Mouse (Mus musculus) cerebellum, adult 2 months (tissue): ENCODE results near the gene Phf21a. TPM values are rescaled to one million over a fixed set of nuclear protein-coding genes. Genes with fewer than 3 reads are reported as not detected.
"Not testable (repeated sequence)": the region's sequence is repeated elsewhere in the genome, so short reads cannot be mapped to it uniquely, and the experiment has no call there.

Source experiments
- DNase-seq, 2 experiments: peaks; one replicate each; pipeline ENCODE4 v3.0.0; 2021
- H3K27ac ChIP-seq: fragments of 200-500 bp; 2 replicates; pipeline ENCODE4 v1.5.1; 2012; ENCODE audit warnings: low read length, control low read depth, inconsistent platforms; ENCODE audit not compliant: insufficient read depth
- H3K27me3 ChIP-seq: fragments of 200-500 bp; 2 replicates; pipeline ENCODE4 v1.6.1; 2012; ENCODE audit warnings: inconsistent platforms, mild to moderate bottlenecking, low read length, moderate library complexity; ENCODE audit not compliant: control insufficient read depth, insufficient read depth
- H3K4me1 ChIP-seq: fragments of 200-500 bp; 2 replicates; pipeline ENCODE4 v1.6.1; 2011; ENCODE audit warnings: low read length; ENCODE audit not compliant: control insufficient read depth, insufficient read depth
- H3K4me3 ChIP-seq: fragments of 200-500 bp; replicated peaks from 2 replicates; pipeline ENCODE3; 2011; ENCODE audit warnings: mild to moderate bottlenecking, low read depth, low read length, control low read depth; ENCODE audit not compliant: insufficient read depth
- CTCF ChIP-seq: fragments of 200-500 bp; IDR thresholded peaks from 2 replicates; pipeline ENCODE4 v1.5.1; 2011; ENCODE audit warnings: low read depth, mild to moderate bottlenecking, control low read depth, low read length, moderate library complexity, borderline replicate concordance; ENCODE audit not compliant: insufficient read depth
- POLR2A ChIP-seq: fragments of 200-500 bp; IDR thresholded peaks from 2 replicates; pipeline ENCODE4 v1.6.1; 2011; ENCODE audit warnings: low read length, control low read depth, borderline replicate concordance; ENCODE audit not compliant: insufficient read depth
- WGBS: fragments of 180-500 bp; shearing (Covaris S2); methylation state at CpG from one replicate; pipeline ENCODE4 v1.1.7; 2018; 5-methylcytosine and 5-hydroxymethylcytosine counted together
- polyA plus RNA-seq: library from polyadenylated mRNA; depleted of rRNA; stranded (reverse); fragments of >200 nt; gene quantifications from 2 replicates; pipeline ENCODE4 v1.2.3, GENCODE M21; 2012

Phf21a gene
- polyA plus RNA-seq, 1 experiment: 60.4 TPM

- H3K27me3 ChIP-seq: no peaks in the 10 kb centered on the region
- no peak overlapping the region for H3K27ac ChIP-seq
- 66% methylated on average over 7 of the region's 7 CpGs for WGBS
- TF ChIP-seq POLR2A (no peak), CTCF (no peak)
- H3K4me3 ChIP-seq: no peak overlapping the region
- no peak for DNase-seq
- no peaks in the 10 kb centered on the region; the same call in 1 of the 2 replicates for H3K4me1 ChIP-seq
Measured at GRCm38 (mm10) chr2:92140383-92140782, 47.5 kb downstream of the Phf21a start.

GRCm38 (mm10) chr2:92141073-92141472 lies 48.2 kb downstream of the Phf21a start:
- 51% methylated on average over 11 of the region's 11 CpGs for WGBS
- TF ChIP-seq CTCF: no peak
- TF ChIP-seq POLR2A: no peak
- Histone ChIP-seq H3K27ac (no peak overlapping the region), H3K27me3 (no peaks in the 10 kb centered on the region), H3K4me1 (no peaks in the 10 kb centered on the region; the same call in 1 of the 2 replicates), H3K4me3 (no peak overlapping the region)
- no peak for DNase-seq

DNA sequence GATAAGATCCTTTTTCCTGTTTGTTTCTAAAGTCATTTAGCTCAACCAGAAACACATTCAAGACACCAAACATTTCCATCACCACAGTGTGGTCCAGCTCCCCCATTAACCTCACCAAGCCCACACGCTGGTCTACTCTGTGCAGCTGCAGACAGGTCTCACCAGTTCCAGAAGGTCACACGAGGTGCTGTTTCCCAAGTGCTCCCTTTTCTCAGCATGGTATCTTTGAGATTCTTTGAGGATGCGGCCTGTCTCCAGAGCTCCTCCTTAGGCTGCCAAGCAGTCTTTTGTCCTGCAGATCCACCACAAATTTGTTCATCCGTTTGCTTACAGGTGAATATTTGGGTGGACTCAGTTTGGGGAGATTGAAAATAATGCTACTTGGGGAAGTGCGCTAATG lies 51.0 kb downstream of the Phf21a start:
- no peak for TF ChIP-seq CTCF
- TF ChIP-seq POLR2A: no peak
- WGBS: 51% methylated on average over 5 of the region's 5 CpGs

GRCm38 (mm10) chr2:92147925-92148750 lies 55.2 kb downstream of the Phf21a start:
- not testable (repeated sequence) for H3K4me3 ChIP-seq, H3K27me3 ChIP-seq, H3K27ac ChIP-seq, H3K4me1 ChIP-seq, DNase-seq
- WGBS: 89% methylated on average over 5 of the region's 5 CpGs

More for the DNA sequence above, 51.0 kb downstream of the Phf21a start:
- Histone ChIP-seq H3K4me1 (no peaks in the 10 kb centered on the region; the same call in 1 of the 2 replicates), H3K27ac (no peak overlapping the region), H3K4me3 (no peak overlapping the region), H3K27me3 (no peaks in the 10 kb centered on the region)
- no peak for DNase-seq

DNA sequence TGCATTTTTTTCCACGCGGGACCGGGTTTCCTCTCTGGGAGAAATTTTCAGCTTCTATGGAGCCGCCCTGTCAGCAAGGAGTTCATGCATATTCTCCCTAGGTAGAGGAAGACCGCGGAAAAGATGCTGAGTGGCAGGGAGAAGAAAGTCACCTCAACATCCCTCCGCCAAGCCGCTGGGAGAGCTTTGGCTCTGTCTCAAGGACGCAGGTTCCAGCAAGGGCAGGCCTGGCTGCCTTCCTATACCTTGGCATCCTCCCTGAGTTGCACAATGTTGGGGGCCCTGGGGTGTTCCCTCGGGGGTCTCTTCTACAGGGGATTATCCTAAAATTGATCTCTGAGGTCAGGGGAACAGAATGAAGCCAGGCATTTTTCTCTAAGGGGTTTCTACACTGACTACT lies 71.4 kb downstream of the Phf21a start:
- no peak overlapping the region for H3K27ac ChIP-seq
- 40% methylated on average over 10 of the region's 10 CpGs for WGBS
- H3K27me3 ChIP-seq: no peaks in the 10 kb centered on the region
- H3K4me3 ChIP-seq: no peak overlapping the region
- DNase-seq: no peak
- no peaks in the 10 kb centered on the region for H3K4me1 ChIP-seq
- TF ChIP-seq POLR2A (no peak), CTCF (no peak)

DNA sequence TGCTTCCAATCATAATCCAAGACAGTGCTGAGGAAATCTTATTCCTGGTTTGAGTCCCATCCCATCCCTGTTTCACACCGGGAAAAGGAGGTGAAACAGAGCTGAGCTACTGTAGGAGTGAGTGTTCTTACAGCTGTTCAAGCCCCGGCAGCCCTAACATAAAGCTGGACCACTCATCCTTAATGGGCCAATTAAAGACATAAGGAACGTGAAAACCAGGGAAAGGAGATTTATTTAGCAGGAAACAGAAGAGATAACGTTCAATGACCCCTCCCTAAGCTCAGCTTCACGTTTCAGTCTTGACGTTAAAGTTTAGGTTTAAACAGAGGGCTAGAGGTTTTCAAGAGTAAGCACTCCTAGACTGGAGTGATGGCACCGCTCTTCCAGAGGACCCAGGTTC lies 74.0 kb downstream of the Phf21a start:
- no peak for TF ChIP-seq POLR2A
- TF ChIP-seq CTCF: no peak
- no peak for DNase-seq
- Histone ChIP-seq H3K4me1 (no peaks in the 10 kb centered on the region), H3K27me3 (no peaks in the 10 kb centered on the region), H3K27ac (no peak overlapping the region), H3K4me3 (no peak overlapping the region)
- WGBS: 79% methylated on average over 7 of the region's 7 CpGs

GRCm38 (mm10) chr2:92171046-92171643 lies 78.2 kb downstream of the Phf21a start:
- no peak for DNase-seq
- no peak for TF ChIP-seq CTCF
- no peak for TF ChIP-seq POLR2A
- Histone ChIP-seq H3K4me1 (peaks cover 4% of the 10 kb centered on the region), H3K27me3 (no peaks in the 10 kb centered on the region), H3K27ac (no peak overlapping the region), H3K4me3 (no peak overlapping the region)
- WGBS: 79% methylated on average over 8 of the region's 8 CpGs

- TF ChIP-seq POLR2A: no peak
- TF ChIP-seq CTCF: no peak
- 86% methylated on average over 5 of the region's 5 CpGs for WGBS
- Histone ChIP-seq H3K4me3 (no peak overlapping the region), H3K27ac (no peak overlapping the region), H3K27me3 (no peaks in the 10 kb centered on the region), H3K4me1 (peaks cover 4% of the 10 kb centered on the region)
- no peak for DNase-seq
Measured at GRCm38 (mm10) chr2:92172300-92172699, 79.4 kb downstream of the Phf21a start.

DNA sequence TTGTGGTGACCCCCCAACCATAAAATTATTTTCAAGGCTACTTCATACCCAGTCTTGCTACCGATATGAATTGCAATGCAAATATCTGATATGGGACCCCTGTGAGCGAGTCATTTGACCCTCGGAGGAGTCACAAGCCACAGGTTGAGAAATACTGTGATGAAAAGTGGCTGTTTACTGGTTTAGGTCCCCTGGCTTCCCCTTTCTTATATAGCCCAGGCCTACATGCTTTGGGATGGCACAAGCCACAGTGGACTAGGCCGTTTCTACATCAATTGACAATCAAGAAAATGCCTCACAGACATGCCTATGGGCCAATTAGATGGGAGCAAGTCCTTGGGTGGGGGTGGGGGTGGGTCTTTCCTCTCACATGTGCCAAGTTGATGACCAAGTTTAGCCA lies 80.3 kb downstream of the Phf21a start:
- no peak for TF ChIP-seq POLR2A
- no peak for TF ChIP-seq CTCF
- no peak overlapping the region for H3K4me3 ChIP-seq
- H3K27me3 ChIP-seq: no peaks in the 10 kb centered on the region
- DNase-seq: no peak
- H3K27ac ChIP-seq: no peak overlapping the region
- peaks cover 4% of the 10 kb centered on the region for H3K4me1 ChIP-seq
- WGBS: 94% methylated on average over 4 of the region's 4 CpGs
